Mouse (Mus musculus): ENCODE results near the gene Ms4a15. TPM values are rescaled to one million over a fixed set of nuclear protein-coding genes. Genes with fewer than 3 reads are reported as not detected.

Gene Ms4a15
- polyA plus RNA-seq, 1 experiment from 2014 or later, result 0.37 TPM

DNA sequence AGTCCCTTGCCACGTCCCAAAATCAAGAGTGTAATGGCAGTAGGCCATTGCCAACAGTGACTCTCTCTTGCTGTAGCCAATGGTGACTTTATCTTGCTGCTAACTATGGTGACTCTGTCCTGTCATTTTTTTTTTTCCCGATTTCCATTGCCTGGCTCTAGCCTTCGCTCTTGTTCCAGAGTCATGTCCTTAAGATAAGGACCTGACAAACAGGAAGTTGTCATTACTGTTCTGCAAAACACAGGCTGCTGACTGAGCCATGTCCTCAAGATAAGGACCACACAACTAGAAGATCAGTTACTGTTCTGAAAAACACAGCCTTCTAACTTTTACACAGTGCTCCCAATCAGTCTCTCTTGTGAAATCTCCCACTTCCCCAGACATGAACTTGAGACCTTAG, 22.6 kb downstream of the Ms4a15 start:
- Histone ChIP-seq H3K36me3 (ENCODE audit: insufficient read depth, low read length) (no peaks in the 10 kb centered on the region), H3K4me1 (ENCODE audit: insufficient read depth, low read depth, low read length) (no peaks in the 10 kb centered on the region), H3K27ac (ENCODE audit: low read length) (no peak overlapping the region), H3K9me3 (ENCODE audit: low read length) (no peaks in the 10 kb centered on the region), H3K4me2 (replicated peaks; ENCODE audit: low read depth, low read length) (no peak overlapping the region), H3K9ac (replicated peaks; ENCODE audit: low read depth) (no peak overlapping the region), H3K4me3 (ENCODE audit: low read depth, low read length) (no peak overlapping the region), H3K27me3 (replicated peaks; ENCODE audit: insufficient read depth, low read length) (no peaks in the 10 kb centered on the region)
- DNase-seq (ENCODE audit: low spot score) (no peak), ATAC-seq (no peak)
- 54% methylated on average over 3 of the region's 3 CpGs for WGBS
- no peak for TF ChIP-seq CTCF (IDR thresholded peaks at IDR 0.05)
- no peak for TF ChIP-seq EP300 (IDR thresholded peaks at IDR 0.05)

DNA sequence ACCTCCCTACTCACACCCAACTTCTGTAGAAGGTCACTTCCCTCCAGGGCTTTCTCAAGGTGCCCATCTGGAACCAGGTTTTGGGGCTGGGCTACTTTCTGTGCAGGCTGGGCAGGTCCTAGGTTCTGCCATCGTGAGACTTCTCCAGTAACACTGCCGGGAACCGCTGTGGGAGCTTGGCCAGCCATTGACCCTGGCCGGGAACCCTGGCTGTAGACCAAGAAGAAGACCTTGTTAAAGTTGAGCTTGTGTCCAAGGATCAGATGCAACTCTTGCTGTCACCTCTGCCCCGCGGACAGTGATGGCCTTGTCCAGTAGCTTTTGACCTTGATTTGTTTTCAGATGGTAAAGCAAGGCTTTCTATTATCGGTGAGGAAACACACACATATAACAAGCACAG, 24.5 kb downstream of the Ms4a15 start:
- Histone ChIP-seq H3K27me3 (replicated peaks; ENCODE audit: insufficient read depth, low read length) (no peaks in the 10 kb centered on the region), H3K9ac (replicated peaks; ENCODE audit: low read depth) (no peak overlapping the region), H3K27ac (ENCODE audit: low read length) (no peak overlapping the region), H3K36me3 (ENCODE audit: insufficient read depth, low read length) (no peaks in the 10 kb centered on the region), H3K4me2 (replicated peaks; ENCODE audit: low read depth, low read length) (no peak overlapping the region), H3K9me3 (ENCODE audit: low read length) (no peaks in the 10 kb centered on the region), H3K4me1 (ENCODE audit: insufficient read depth, low read depth, low read length) (no peaks in the 10 kb centered on the region), H3K4me3 (ENCODE audit: low read depth, low read length) (no peak overlapping the region)
- ATAC-seq (no peak), DNase-seq (ENCODE audit: low spot score) (no peak)
- no peak for TF ChIP-seq EP300 (IDR thresholded peaks at IDR 0.05)
- TF ChIP-seq CTCF (IDR thresholded peaks at IDR 0.05), result no peak
- 69% methylated on average over 7 of the region's 7 CpGs for WGBS

DNA sequence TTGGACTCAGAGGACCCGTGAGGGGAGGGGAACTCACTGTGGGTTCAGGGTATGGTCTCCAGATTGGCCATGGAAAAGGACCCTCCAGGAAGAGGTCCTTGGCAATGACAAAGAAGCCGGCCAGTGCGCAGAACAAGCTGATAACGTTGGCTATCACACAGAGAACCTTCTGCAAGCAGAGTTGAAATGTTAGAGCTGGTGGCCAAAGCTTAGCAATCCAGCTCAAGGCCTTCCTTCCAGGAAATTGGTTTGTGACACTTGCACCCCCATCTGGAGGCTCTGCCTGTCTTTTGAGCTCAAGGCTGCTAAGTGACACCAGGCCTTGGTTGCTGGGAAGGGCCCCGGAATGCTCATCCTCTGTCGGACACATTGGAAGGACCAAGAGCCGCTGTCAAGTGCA, 27.3 kb downstream of the Ms4a15 start:
- Histone ChIP-seq H3K27me3 (replicated peaks; ENCODE audit: insufficient read depth, low read length) (no peaks in the 10 kb centered on the region), H3K4me2 (replicated peaks; ENCODE audit: low read depth, low read length) (no peak overlapping the region), H3K36me3 (ENCODE audit: insufficient read depth, low read length) (no peaks in the 10 kb centered on the region), H3K9ac (replicated peaks; ENCODE audit: low read depth) (no peak overlapping the region), H3K27ac (ENCODE audit: low read length) (no peak overlapping the region), H3K4me1 (ENCODE audit: insufficient read depth, low read depth, low read length) (no peaks in the 10 kb centered on the region), H3K4me3 (ENCODE audit: low read depth, low read length) (no peak overlapping the region), H3K9me3 (ENCODE audit: low read length) (no peaks in the 10 kb centered on the region)
- TF ChIP-seq EP300 (IDR thresholded peaks at IDR 0.05) (no peak), CTCF (IDR thresholded peaks at IDR 0.05) (no peak)
- DNase-seq (ENCODE audit: low spot score), result no peak
- 81% methylated on average over 7 of the region's 7 CpGs for WGBS
- no peak for ATAC-seq

DNA sequence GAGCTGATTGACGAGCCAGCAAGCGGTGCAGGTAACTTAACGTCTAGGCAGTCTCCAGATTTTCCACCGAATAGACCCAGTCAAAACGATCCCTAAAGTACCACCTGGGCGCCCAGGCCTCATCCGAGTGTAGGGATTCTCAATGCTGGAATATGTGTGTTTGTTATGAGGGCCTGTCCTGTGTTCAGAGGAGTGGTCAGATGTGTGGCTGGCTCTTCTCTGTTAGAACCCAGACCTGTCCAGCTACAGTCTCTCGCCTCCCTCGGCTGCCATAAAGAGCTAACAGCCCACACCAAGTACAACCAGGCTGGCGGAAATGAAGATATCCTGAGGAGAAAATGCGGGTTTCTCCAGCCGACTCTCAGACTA, 33.1 kb downstream of the Ms4a15 start:
- no peak overlapping the region for H3K9ac ChIP-seq (replicated peaks; ENCODE audit: low read depth)
- no peaks in the 10 kb centered on the region for H3K36me3 ChIP-seq (ENCODE audit: insufficient read depth, low read length)
- ATAC-seq, result no peak
- no peak for TF ChIP-seq CTCF (IDR thresholded peaks at IDR 0.05)
- no peak for TF ChIP-seq EP300 (IDR thresholded peaks at IDR 0.05)
- no peak overlapping the region for H3K4me3 ChIP-seq (ENCODE audit: low read depth, low read length)
- 35% methylated on average over 12 of the region's 12 CpGs for WGBS
- no peak overlapping the region for H3K4me2 ChIP-seq (replicated peaks; ENCODE audit: low read depth, low read length)
- no peak for DNase-seq (ENCODE audit: low spot score)
- no peak overlapping the region for H3K27ac ChIP-seq (ENCODE audit: low read length)
- no peaks in the 10 kb centered on the region for H3K27me3 ChIP-seq (replicated peaks; ENCODE audit: insufficient read depth, low read length)
- no peaks in the 10 kb centered on the region for H3K9me3 ChIP-seq (ENCODE audit: low read length)
- H3K4me1 ChIP-seq (ENCODE audit: insufficient read depth, low read depth, low read length), result no peaks in the 10 kb centered on the region

DNA sequence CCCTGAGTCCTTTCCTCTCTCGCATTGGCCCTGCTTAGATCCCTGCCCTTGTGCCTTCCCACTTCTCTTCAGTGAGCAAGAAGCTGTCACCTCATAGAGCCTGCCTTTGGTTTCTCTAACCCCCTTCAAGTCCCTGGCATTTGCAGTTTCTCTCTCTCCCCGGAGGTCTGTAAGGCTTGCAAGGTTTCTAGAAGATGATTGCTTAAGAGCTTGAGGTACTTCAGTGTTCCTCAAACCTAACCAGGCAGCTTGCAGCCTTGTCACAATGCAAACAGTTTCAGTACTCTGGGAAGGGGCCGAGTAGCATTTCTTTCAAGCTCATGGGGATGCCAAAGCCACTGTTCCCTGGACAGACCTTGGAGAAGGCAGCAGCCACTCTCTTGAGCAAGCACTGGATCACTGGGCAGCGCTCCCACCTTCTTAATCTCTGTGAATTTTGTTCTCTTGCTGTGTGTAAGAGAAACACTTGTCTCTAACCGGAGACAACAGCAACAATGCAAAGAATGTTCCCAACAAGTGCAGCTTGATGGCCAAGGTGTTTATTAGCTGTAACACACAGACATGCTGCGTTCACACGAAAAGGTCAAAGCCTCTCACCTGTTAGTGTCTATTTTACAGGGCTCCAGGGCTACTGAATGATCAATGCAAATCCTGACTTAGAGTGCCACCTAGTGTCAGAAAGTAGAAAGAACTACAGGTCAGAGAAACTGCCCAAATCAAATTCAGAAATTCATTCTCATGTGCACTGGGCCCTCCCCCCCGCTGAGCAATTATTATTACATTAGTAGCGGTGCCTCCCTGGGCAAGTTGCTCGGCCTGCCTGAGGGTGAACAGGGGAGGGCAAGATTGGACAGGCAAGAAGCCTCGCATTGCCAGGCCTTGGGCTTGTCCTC, 33.7 kb downstream of the Ms4a15 start:
- WGBS, result 18% methylated on average over 11 of the region's 11 CpGs
- Histone ChIP-seq H3K27ac (ENCODE audit: low read length) (no peak overlapping the region; the same call in 1 of the 2 replicates), H3K27me3 (replicated peaks; ENCODE audit: insufficient read depth, low read length) (no peaks in the 10 kb centered on the region), H3K4me1 (ENCODE audit: insufficient read depth, low read depth, low read length) (no peaks in the 10 kb centered on the region), H3K4me3 (ENCODE audit: low read depth, low read length) (no peak overlapping the region), H3K9ac (replicated peaks; ENCODE audit: low read depth) (no peak overlapping the region), H3K9me3 (ENCODE audit: low read length) (no peaks in the 10 kb centered on the region), H3K36me3 (ENCODE audit: insufficient read depth, low read length) (no peaks in the 10 kb centered on the region), H3K4me2 (replicated peaks; ENCODE audit: low read depth, low read length) (no peak overlapping the region)
- peak; percentile 86 for ATAC-seq
- DNase-seq (ENCODE audit: low spot score), result peak; percentile 87
- TF ChIP-seq CTCF (IDR thresholded peaks at IDR 0.05), result peak; percentile 87
- TF ChIP-seq EP300 (IDR thresholded peaks at IDR 0.05), result peak; percentile 60

DNA sequence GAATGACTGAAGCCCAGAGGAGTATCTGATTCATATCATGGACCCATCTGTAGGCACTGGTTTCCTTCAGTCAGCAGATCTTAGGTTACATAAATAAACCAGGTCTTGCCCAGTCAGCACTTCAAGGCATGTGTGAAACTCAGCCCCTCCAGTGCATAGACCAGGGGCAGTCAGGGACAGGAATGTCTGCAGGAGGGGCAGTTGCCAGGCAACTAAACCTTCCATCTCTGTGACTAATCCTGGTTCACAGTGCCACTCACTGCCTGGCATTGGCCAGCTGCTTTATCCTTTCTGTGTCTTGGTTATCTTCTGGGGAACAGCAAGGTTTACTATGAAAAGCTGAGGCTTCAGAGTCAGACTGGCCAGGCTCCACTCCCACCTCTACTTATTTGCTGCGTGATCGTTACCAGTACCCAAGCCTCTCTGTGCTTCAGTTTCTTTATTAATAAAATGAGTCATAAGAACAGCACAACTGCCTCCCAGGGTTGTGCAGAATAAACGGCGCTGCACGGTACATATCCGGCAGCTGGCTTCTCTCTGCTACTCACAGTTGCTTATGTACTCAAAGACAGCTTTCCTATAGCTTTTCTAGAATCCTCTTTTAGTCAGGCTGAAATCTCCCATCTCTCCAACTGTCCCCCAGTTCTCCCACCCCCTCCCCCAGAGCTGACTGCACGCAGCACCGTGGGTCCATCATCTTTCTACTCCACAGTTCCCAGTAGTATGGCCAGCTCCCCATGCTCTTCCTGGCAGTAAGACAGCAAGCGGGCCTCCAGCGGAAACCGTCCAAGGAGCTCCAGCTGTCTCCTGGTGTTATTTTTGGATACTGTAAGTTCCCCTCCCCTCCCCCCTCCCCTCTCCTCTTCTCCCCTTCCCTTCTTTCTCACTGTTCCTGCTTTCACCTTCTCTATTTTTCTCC, 40.8 kb downstream of the Ms4a15 start:
- TF ChIP-seq CTCF (IDR thresholded peaks at IDR 0.05), result no peak
- TF ChIP-seq EP300 (IDR thresholded peaks at IDR 0.05), result no peak
- WGBS, result 42% methylated on average over 11 of the region's 11 CpGs
- Histone ChIP-seq H3K4me1 (ENCODE audit: insufficient read depth, low read depth, low read length) (peaks cover 9% of the 10 kb centered on the region), H3K9ac (replicated peaks; ENCODE audit: low read depth) (no peak overlapping the region), H3K27ac (ENCODE audit: low read length) (peak overlapping the region; percentile 51), H3K36me3 (ENCODE audit: insufficient read depth, low read length) (no peaks in the 10 kb centered on the region), H3K4me3 (ENCODE audit: low read depth, low read length) (no peak overlapping the region), H3K27me3 (replicated peaks; ENCODE audit: insufficient read depth, low read length) (no peaks in the 10 kb centered on the region), H3K9me3 (ENCODE audit: low read length) (no peaks in the 10 kb centered on the region), H3K4me2 (replicated peaks; ENCODE audit: low read depth, low read length) (no peak overlapping the region)
- DNase-seq (ENCODE audit: low spot score), result peak; percentile 57
- ATAC-seq, result peak; percentile 40
